Mouse (Mus musculus) adrenal gland, adult 8-10 months (tissue): ENCODE data around the gene Gm16181. TPM values are rescaled to one million over a fixed set of nuclear protein-coding genes. Genes with fewer than 3 reads are reported as not detected.
A peak's percentile ranks its signal among the peaks of the same experiment; 100 is the strongest.
"Not testable (repeated sequence)": the region's sequence is repeated elsewhere in the genome, so short reads cannot be mapped to it uniquely, and the experiment has no call there.

ENCODE experiments used
- DNase-seq: peaks from one replicate; pipeline ENCODE4 v3.0.0; 2022
- total RNA-seq, 4 experiments: library from RNA; stranded (reverse); gene quantifications; 2 replicates each; pipeline ENCODE4 v1.2.4; 2022

Gene Gm16181
- total RNA-seq, 4 experiments from 2014 or later, result not detected

- no peak for DNase-seq
Measured at GRCm38 (mm10) chr17:35233114-35233980, 12.7 kb downstream of the Gm16181 start, which contains the start of gene Atp6v1g2. Gene Atp6v1g2 (plus strand): TSS chr17:35233660.

GRCm38 (mm10) chr17:35234090-35234489, 13.5 kb downstream of the Gm16181 start:
- not testable (repeated sequence) for DNase-seq

- no peak for DNase-seq
Measured at GRCm38 (mm10) chr17:35234903-35235302, 14.3 kb downstream of the Gm16181 start.

- DNase-seq, result peak; percentile 91
Measured at GRCm38 (mm10) chr17:35235614-35236389, 15.2 kb downstream of the Gm16181 start, which contains the start of gene Nfkbil1. Gene Nfkbil1 (minus strand): TSS chr17:35235792.

DNA sequence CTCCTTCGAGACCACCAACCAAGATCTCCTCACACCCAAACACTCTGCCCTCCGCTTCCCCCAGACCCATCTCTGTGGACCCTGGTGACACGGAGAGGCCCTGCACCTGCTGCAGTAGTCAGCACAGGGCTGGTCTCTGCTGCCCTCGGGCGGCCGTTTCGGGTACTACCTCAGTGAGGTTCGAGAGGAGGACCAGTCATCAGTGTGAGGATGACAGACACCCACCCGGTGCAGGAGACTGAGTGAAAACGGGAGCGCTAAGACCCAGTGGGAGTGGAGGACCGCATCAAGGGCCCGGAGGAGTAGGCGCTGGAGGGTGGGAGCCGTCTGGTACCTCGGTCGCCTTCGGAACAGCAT, 15.7 kb downstream of the Gm16181 start:
- DNase-seq, result peak; percentile 92

- DNase-seq, result no peak
Measured at GRCm38 (mm10) chr17:35236996-35237395, 16.4 kb downstream of the Gm16181 start.

DNA sequence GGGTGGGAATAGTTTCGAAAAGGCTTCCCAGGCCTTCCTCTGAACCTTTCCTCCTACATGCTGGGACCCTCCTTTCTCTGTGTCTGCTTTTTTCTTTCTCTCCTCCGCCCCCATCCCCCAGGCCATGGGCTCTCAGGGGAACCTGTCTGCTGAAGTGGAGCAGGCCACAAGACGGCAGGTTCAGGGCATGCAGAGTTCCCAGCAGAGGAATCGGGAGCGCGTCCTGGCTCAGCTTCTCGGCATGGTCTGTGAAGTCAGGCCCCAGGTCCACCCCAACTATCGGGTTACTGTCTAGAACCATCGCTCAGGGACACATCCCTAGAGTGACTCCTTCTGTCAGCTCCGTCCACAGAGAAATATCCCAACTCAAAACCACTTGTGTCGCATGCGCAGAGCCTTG, 16.9 kb downstream of the Gm16181 start:
- no peak for DNase-seq

DNA sequence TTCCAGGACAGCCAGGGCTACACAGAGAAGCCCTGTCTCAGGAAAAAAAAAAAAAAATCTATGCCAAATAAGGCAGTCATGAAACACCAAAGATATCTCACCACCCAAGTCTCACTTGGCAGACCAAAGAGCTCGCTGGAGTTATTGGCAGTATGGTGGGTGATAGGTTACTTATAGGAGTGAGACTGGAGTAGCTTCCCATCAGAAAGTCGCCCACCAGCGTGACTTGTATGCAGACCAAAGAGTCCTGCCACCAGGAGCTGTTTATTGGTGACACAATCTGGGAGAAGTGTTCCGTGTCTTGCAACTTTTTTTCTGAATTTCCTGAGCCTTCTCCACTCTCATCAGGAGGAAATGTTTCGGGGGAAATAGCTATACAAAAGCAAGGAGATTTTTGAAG, 19.1 kb downstream of the Gm16181 start:
- DNase-seq, result no peak

- no peak for DNase-seq
Measured at GRCm38 (mm10) chr17:35240384-35241304, 20.0 kb downstream of the Gm16181 start.

DNA sequence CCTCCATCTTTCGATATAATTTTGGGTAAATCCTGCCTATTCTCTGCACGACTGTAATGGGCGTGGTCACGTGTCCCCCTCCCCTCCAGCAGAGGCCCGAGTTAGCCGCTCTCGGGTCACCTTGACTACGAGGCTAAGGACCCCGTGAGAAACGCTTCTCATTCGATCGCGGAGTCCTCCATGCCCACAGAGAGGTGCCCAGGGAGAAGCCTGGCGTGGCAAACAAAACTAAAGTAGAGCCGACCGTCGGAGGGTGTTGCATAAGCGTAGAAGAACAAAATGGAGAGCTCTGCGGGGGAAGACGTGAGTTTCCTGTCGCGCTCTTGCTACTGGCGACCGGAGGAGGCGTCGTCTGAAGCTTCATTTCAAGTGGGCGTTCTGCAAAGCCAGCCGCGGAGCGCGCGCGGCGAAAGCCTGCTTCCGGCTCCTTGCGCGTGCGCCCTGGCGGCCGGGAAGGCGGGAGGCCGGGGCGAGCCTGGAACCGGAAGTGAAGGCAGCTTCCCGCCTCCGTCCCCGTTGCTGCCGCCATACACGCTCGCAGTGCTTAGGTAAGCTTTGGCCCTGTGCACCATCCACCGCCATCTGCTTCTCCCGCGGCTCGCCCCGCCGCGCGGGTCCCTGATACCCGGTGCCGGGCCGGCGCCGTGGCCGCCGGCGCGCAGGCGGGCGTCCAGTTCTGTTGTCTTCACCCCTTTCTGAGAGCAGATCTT, 20.8 kb downstream of the Gm16181 start, which contains the start of gene Ddx39b:
Gene Ddx39b, plus strand, starts transcription at position 442 of the 710 bp plus-strand sequence.
- peak; percentile 94 for DNase-seq

GRCm38 (mm10) chr17:35242015-35242941, 21.6 kb downstream of the Gm16181 start:
- DNase-seq, result no peak

DNA sequence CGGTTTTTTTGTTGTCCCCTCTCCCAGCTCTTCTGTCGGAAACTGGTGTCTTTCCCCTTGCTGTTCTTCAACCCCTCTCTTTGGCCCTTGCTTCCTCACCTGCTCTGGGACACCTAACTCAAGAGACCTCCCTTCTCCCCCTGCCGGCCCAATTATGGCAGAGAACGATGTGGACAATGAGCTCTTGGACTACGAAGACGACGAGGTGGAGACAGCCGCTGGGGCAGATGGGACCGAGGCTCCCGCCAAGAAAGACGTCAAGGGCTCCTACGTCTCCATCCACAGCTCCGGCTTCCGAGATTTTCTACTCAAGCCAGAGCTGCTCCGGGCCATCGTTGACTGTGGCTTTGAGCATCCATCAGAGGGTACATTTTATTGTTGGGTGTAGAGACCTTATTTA, 22.5 kb downstream of the Gm16181 start:
- DNase-seq, result no peak

DNA sequence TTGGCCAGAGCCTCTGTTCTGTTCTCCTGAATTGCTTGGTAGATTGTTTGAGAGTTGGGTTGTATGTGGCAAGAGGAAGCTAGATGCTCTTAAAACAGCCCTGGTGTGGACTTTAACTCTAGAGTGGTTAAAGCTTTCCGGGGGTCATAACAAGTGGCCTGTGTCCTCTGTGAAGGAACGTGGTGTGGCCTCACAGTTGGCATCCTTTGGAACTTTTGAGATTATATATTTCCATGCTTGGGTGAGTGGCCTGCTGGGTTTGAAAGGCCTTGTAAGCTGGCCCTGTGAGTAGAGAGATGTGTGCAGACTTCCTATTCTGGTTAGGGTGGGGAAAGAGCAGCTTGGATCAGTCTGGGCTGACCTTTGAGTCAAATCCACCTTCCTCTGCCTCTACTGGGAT, 24.4 kb downstream of the Gm16181 start:
- no peak for DNase-seq

DNA sequence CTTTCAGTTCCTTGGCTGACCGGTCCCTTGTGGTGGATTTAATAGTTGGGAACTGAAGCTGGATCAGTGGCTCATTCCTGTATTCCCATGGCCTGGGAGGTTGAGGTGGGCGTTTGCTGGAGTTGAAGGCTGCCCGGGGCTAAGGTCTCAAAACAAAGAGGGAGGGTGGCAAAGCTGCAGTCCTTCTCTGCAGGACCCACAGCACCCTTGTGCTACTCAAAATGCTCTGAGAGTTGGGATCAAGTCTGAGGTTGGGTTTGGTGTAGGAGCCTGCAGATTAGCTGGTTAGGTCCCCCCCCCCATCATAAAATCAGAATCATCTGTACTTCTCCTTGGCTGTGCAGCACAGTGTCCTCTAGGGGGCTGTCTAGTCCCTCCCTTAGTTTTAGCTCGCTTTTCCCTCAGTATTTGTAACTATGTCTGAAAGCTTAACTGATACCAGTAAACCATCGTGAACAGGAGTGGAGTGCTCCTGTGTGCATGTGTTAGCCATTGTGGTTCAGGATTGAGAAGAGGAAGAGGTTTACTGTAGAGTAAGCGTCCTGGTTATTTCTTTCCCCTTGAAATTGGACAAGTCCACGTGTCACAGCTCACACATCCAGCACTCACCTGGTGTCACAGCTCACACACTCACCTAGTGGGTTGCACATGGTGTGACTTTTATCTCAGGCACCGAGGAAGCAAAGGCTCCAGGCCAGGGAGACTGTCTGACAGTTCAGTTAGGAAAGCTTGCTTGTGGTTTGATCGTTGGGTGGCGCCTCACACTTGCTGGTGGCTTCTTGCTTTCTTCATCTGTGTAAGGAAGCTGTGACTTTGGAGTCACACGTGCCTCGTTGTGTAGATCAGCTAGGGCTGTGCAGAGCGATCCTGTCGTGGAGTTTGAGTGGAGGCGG, 25.3 kb downstream of the Gm16181 start:
- DNase-seq, result no peak

GRCm38 (mm10) chr17:35247144-35247543, 26.5 kb downstream of the Gm16181 start:
- no peak for DNase-seq

DNA sequence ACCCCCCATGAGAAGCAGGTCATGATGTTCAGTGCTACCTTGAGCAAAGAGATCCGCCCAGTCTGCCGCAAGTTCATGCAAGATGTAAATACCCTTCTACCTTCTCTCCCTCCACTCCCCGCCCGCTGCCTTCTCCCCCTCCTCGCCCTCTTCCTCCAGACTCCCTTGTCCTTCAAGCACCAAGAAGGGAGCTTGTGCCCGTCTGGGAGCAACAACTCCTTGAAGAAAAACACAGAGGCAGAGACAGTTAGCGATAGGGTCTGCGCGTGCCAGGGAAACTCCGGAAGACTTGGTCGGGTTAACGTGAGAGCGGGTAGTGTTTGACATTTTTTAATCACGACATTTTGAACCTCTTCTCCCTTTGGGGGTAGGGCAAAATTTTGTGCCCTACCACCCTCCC, 28.4 kb downstream of the Gm16181 start:
- no peak for DNase-seq

- DNase-seq, result no peak
Measured at GRCm38 (mm10) chr17:35249451-35250197, 29.0 kb downstream of the Gm16181 start.

- no peak for DNase-seq
Measured at GRCm38 (mm10) chr17:35250348-35251120, 29.9 kb downstream of the Gm16181 start.
